Mouse (Mus musculus): ENCODE measurements around the gene Ttc30a1. TPM values are rescaled to one million over a fixed set of nuclear protein-coding genes. Genes with fewer than 3 reads are reported as not detected.

Ttc30a1 gene
- polyA plus RNA-seq, 1 experiment from 2014 or later = 10.1 TPM

- no peak overlapping the region for H3K4me2 ChIP-seq (ENCODE audit: low read depth, low read length)
- H3K9ac ChIP-seq (ENCODE audit: low read length) = no peak overlapping the region
- no peaks in the 10 kb centered on the region for H3K36me3 ChIP-seq (ENCODE audit: control insufficient read depth, insufficient read depth, low read length)
- H3K27ac ChIP-seq (ENCODE audit: low read length) = no peak overlapping the region
- H3K27me3 ChIP-seq (ENCODE audit: control insufficient read depth, insufficient read depth, low read depth, low read length) = no peaks in the 10 kb centered on the region
- WGBS = 37% methylated on average over 8 of the region's 8 CpGs
- H3K4me3 ChIP-seq (ENCODE audit: low read length) = no peak overlapping the region
- H3K9me3 ChIP-seq (ENCODE audit: control insufficient read depth, low read length) = no peaks in the 10 kb centered on the region
- 0 out of 2 replicates have a peak, but pooled peaks have one; percentile 42 for ATAC-seq (ENCODE audit: low read depth)
- H3K4me1 ChIP-seq (replicated peaks; ENCODE audit: control insufficient read depth, insufficient read depth, low read length) = peaks cover 2% of the 10 kb centered on the region; the same call in 1 of the 2 replicates
Observed at GRCm38 (mm10) chr2:76001392-76001791, 19.6 kb upstream of the Ttc30a1 start.

- no peaks in the 10 kb centered on the region for H3K9me3 ChIP-seq (ENCODE audit: control insufficient read depth, low read length)
- 0 out of 2 replicates have a peak, but pooled peaks have one; percentile 22 for ATAC-seq (ENCODE audit: low read depth)
- 34% methylated on average over 12 of the region's 12 CpGs for WGBS
Observed at GRCm38 (mm10) chr2:75999636-76000035, 17.9 kb upstream of the Ttc30a1 start.

GRCm38 (mm10) chr2:75998692-75999091 is 16.9 kb upstream of the Ttc30a1 start:
- Histone ChIP-seq H3K4me1 (replicated peaks; ENCODE audit: control insufficient read depth, insufficient read depth, low read length) (peaks cover 2% of the 10 kb centered on the region; the same call in 1 of the 2 replicates), H3K4me3 (ENCODE audit: low read length) (no peak overlapping the region), H3K4me2 (ENCODE audit: low read depth, low read length) (no peak overlapping the region), H3K27ac (ENCODE audit: low read length) (no peak overlapping the region), H3K9ac (ENCODE audit: low read length) (no peak overlapping the region), H3K36me3 (ENCODE audit: control insufficient read depth, insufficient read depth, low read length) (no peaks in the 10 kb centered on the region), H3K9me3 (ENCODE audit: control insufficient read depth, low read length) (no peaks in the 10 kb centered on the region), H3K27me3 (ENCODE audit: control insufficient read depth, insufficient read depth, low read depth, low read length) (no peaks in the 10 kb centered on the region)
- peak; percentile 51; the same call in 1 of the 2 replicates for ATAC-seq (ENCODE audit: low read depth)
- WGBS = 18% methylated on average over 8 of the region's 8 CpGs

More at GRCm38 (mm10) chr2:75999636-76000035, 17.9 kb upstream of the Ttc30a1 start:
- Histone ChIP-seq H3K27me3 (ENCODE audit: control insufficient read depth, insufficient read depth, low read depth, low read length) (no peaks in the 10 kb centered on the region), H3K36me3 (ENCODE audit: control insufficient read depth, insufficient read depth, low read length) (no peaks in the 10 kb centered on the region), H3K4me1 (replicated peaks; ENCODE audit: control insufficient read depth, insufficient read depth, low read length) (peaks cover 2% of the 10 kb centered on the region; the same call in 1 of the 2 replicates), H3K27ac (ENCODE audit: low read length) (no peak overlapping the region), H3K9ac (ENCODE audit: low read length) (no peak overlapping the region), H3K4me3 (ENCODE audit: low read length) (no peak overlapping the region), H3K4me2 (ENCODE audit: low read depth, low read length) (no peak overlapping the region)

- Histone ChIP-seq H3K27me3 (ENCODE audit: control insufficient read depth, insufficient read depth, low read depth, low read length) (no peaks in the 10 kb centered on the region), H3K9me3 (ENCODE audit: control insufficient read depth, low read length) (no peaks in the 10 kb centered on the region), H3K9ac (ENCODE audit: low read length) (no peak overlapping the region), H3K36me3 (ENCODE audit: control insufficient read depth, insufficient read depth, low read length) (no peaks in the 10 kb centered on the region), H3K4me2 (ENCODE audit: low read depth, low read length) (no peak overlapping the region), H3K4me3 (ENCODE audit: low read length) (no peak overlapping the region), H3K27ac (ENCODE audit: low read length) (no peak overlapping the region), H3K4me1 (replicated peaks; ENCODE audit: control insufficient read depth, insufficient read depth, low read length) (peaks cover 2% of the 10 kb centered on the region; the same call in 1 of the 2 replicates)
- ATAC-seq (ENCODE audit: low read depth) = no peak
- WGBS = 22% methylated on average over 12 of the region's 12 CpGs
Observed at GRCm38 (mm10) chr2:75997726-75998125, 16.0 kb upstream of the Ttc30a1 start.

- H3K36me3 ChIP-seq (ENCODE audit: control insufficient read depth, insufficient read depth, low read length) = no peaks in the 10 kb centered on the region
- H3K4me1 ChIP-seq (replicated peaks; ENCODE audit: control insufficient read depth, insufficient read depth, low read length) = peaks cover 23% of the 10 kb centered on the region
- no peak overlapping the region for H3K4me3 ChIP-seq (ENCODE audit: low read length)
- no peaks in the 10 kb centered on the region for H3K27me3 ChIP-seq (ENCODE audit: control insufficient read depth, insufficient read depth, low read depth, low read length)
- no peak overlapping the region for H3K27ac ChIP-seq (ENCODE audit: low read length)
- no peak overlapping the region for H3K4me2 ChIP-seq (ENCODE audit: low read depth, low read length)
- no peaks in the 10 kb centered on the region for H3K9me3 ChIP-seq (ENCODE audit: control insufficient read depth, low read length)
- H3K9ac ChIP-seq (ENCODE audit: low read length) = no peak overlapping the region
- 93% methylated on average over 11 of the region's 11 CpGs for WGBS
- no peak for ATAC-seq (ENCODE audit: low read depth)
Observed at GRCm38 (mm10) chr2:75994841-75995240, 13.1 kb upstream of the Ttc30a1 start.

GRCm38 (mm10) chr2:75991581-75992205 is 9.9 kb upstream of the Ttc30a1 start:
- 15% methylated on average over 6 of the region's 6 CpGs for WGBS
- peak overlapping the region; percentile 17; the same call in 1 of the 2 replicates for H3K27ac ChIP-seq (ENCODE audit: low read length)
- ATAC-seq (ENCODE audit: low read depth) = peak; percentile 77

GRCm38 (mm10) chr2:75990885-75991539 is 9.2 kb upstream of the Ttc30a1 start:
- peak; percentile 51; the same call in 1 of the 2 replicates for ATAC-seq (ENCODE audit: low read depth)
- Histone ChIP-seq H3K9ac (ENCODE audit: low read length) (no peak overlapping the region), H3K9me3 (ENCODE audit: control insufficient read depth, low read length) (no peaks in the 10 kb centered on the region), H3K27ac (ENCODE audit: low read length) (peak overlapping the region; percentile 17; the same call in 1 of the 2 replicates), H3K4me2 (ENCODE audit: low read depth, low read length) (peak overlapping the region; percentile 23; the same call in 1 of the 2 replicates), H3K4me3 (ENCODE audit: low read length) (no peak overlapping the region), H3K36me3 (ENCODE audit: control insufficient read depth, insufficient read depth, low read length) (no peaks in the 10 kb centered on the region), H3K4me1 (replicated peaks; ENCODE audit: control insufficient read depth, insufficient read depth, low read length) (peaks cover 38% of the 10 kb centered on the region), H3K27me3 (ENCODE audit: control insufficient read depth, insufficient read depth, low read depth, low read length) (no peaks in the 10 kb centered on the region)
- 51% methylated on average over 13 of the region's 13 CpGs for WGBS

More at GRCm38 (mm10) chr2:75991581-75992205, 9.9 kb upstream of the Ttc30a1 start:
- Histone ChIP-seq H3K4me2 (ENCODE audit: low read depth, low read length) (no peak overlapping the region), H3K9ac (ENCODE audit: low read length) (no peak overlapping the region), H3K27me3 (ENCODE audit: control insufficient read depth, insufficient read depth, low read depth, low read length) (no peaks in the 10 kb centered on the region), H3K4me3 (ENCODE audit: low read length) (no peak overlapping the region), H3K9me3 (ENCODE audit: control insufficient read depth, low read length) (no peaks in the 10 kb centered on the region), H3K4me1 (replicated peaks; ENCODE audit: control insufficient read depth, insufficient read depth, low read length) (peaks cover 37% of the 10 kb centered on the region), H3K36me3 (ENCODE audit: control insufficient read depth, insufficient read depth, low read length) (no peaks in the 10 kb centered on the region)

GRCm38 (mm10) chr2:75989694-75990093 is 7.9 kb upstream of the Ttc30a1 start:
- H3K27me3 ChIP-seq (ENCODE audit: control insufficient read depth, insufficient read depth, low read depth, low read length) = no peaks in the 10 kb centered on the region
- 52% methylated on average over 4 of the region's 4 CpGs for WGBS
- H3K9me3 ChIP-seq (ENCODE audit: control insufficient read depth, low read length) = no peaks in the 10 kb centered on the region
- ATAC-seq (ENCODE audit: low read depth) = no peak
- no peak overlapping the region for H3K4me2 ChIP-seq (ENCODE audit: low read depth, low read length)
- no peak overlapping the region for H3K4me3 ChIP-seq (ENCODE audit: low read length)
- H3K27ac ChIP-seq (ENCODE audit: low read length) = no peak overlapping the region
- no peak overlapping the region for H3K9ac ChIP-seq (ENCODE audit: low read length)
- H3K36me3 ChIP-seq (ENCODE audit: control insufficient read depth, insufficient read depth, low read length) = no peaks in the 10 kb centered on the region
- H3K4me1 ChIP-seq (replicated peaks; ENCODE audit: control insufficient read depth, insufficient read depth, low read length) = peaks cover 38% of the 10 kb centered on the region

- no peak overlapping the region for H3K4me2 ChIP-seq (ENCODE audit: low read depth, low read length)
- H3K9ac ChIP-seq (ENCODE audit: low read length) = peak overlapping the region; percentile 11; the same call in 1 of the 2 replicates
- no peak overlapping the region for H3K4me3 ChIP-seq (ENCODE audit: low read length)
- no peaks in the 10 kb centered on the region for H3K36me3 ChIP-seq (ENCODE audit: control insufficient read depth, insufficient read depth, low read length)
- no peak overlapping the region for H3K27ac ChIP-seq (ENCODE audit: low read length)
- H3K27me3 ChIP-seq (ENCODE audit: control insufficient read depth, insufficient read depth, low read depth, low read length) = no peaks in the 10 kb centered on the region
- H3K4me1 ChIP-seq (replicated peaks; ENCODE audit: control insufficient read depth, insufficient read depth, low read length) = peaks cover 38% of the 10 kb centered on the region
- no peak for ATAC-seq (ENCODE audit: low read depth)
- H3K9me3 ChIP-seq (ENCODE audit: control insufficient read depth, low read length) = no peaks in the 10 kb centered on the region
- WGBS = 35% methylated on average over 7 of the region's 7 CpGs
Observed at GRCm38 (mm10) chr2:75988779-75989363, 7.1 kb upstream of the Ttc30a1 start.

All from lung, embryonic 16.5 days (tissue).